ENCODE assay signal across 10 mouse cellular contexts in the genomic region with DNA sequence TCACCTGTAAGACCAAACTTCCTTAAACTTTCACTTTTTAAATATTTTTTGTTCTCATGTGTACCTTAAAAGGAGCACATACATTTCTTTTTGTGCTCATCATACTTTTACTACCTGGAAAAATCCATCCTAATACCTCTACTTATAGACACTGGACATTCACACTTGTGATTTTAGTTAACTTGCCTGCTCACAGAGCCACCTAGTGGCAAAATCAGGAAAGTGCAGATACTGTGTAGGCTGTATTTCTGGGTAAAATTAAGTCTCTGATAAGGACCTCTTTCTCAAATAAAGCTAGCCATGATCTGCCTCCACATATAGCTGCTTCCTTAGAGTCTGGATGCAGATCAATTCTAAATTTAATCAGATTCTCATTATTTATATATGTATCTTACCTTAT.
DNase-seq lines count a peak whose midpoint lies in the region; ATAC-seq and TF ChIP-seq lines count a peak whose summit lies in the region.
"Had no signal": no experiment of that assay in that cellular context is flagged by ENCODE, and none has a peak within 500 bp of the region (broad histone marks: within the 10 kb centered on the region; RNA-seq: fewer than 3 reads in every experiment).

No protein-coding gene starts in this region.

- H3K27me3 ChIP-seq in forebrain, postnatal 0 days (ENCODE audit: insufficient read depth, low read length), result no peaks in the 10 kb centered on the region
- H3K27me3 ChIP-seq: liver, embryonic 15.5 days; stomach, embryonic 15.5 days had no signal

- peak; percentile 5 for DNase-seq in CD4-positive, CD25-positive, alpha-beta regulatory T cell, adult 2 months (ENCODE audit: low read depth, low spot score)
- peak; percentile 23 to 30 for DNase-seq in layer of hippocampus, postnatal 10 days (ENCODE audit: low spot score in 2 of 2)
- no peak for DNase-seq in layer of hippocampus, adult 9-11 months
- peak; percentile 66 for DNase-seq in R1 (ENCODE audit: low read depth, low spot score)
- peak; percentile 64 for DNase-seq in forebrain, postnatal 0 days
- no peak for DNase-seq in T-cell, adult 2 months (ENCODE audit: low spot score)

- 0 out of 2 replicates have a peak overlapping the region, but pooled peaks have one; percentile 10 for H3K27ac ChIP-seq in forebrain, postnatal 0 days (ENCODE audit: low read depth, low read length)
- H3K27ac ChIP-seq: liver, embryonic 15.5 days; stomach, embryonic 15.5 days had no signal

- no peak overlapping the region for H3K4me2 ChIP-seq in forebrain, postnatal 0 days (ENCODE audit: low read depth)
- H3K4me2 ChIP-seq: liver, embryonic 15.5 days; stomach, embryonic 15.5 days had no signal

- H3K9ac ChIP-seq in forebrain, postnatal 0 days, result no peak overlapping the region
- H3K9ac ChIP-seq: liver, embryonic 15.5 days; stomach, embryonic 15.5 days had no signal

- peak; percentile 71 for TF ChIP-seq CTCF in forebrain, postnatal 0 days (IDR thresholded peaks at IDR 0.05; ENCODE audit: low read depth)

- no peaks in the 10 kb centered on the region for H3K36me3 ChIP-seq in forebrain, postnatal 0 days (ENCODE audit: insufficient read depth)
- H3K36me3 ChIP-seq: liver, embryonic 15.5 days; stomach, embryonic 15.5 days had no signal

- H3K9me3 ChIP-seq in forebrain, postnatal 0 days (ENCODE audit: low read length), result no peaks in the 10 kb centered on the region
- H3K9me3 ChIP-seq: liver, embryonic 15.5 days; stomach, embryonic 15.5 days had no signal

- H3K4me3 ChIP-seq in forebrain, postnatal 0 days (ENCODE audit: low read depth, low read length), result no peak overlapping the region
- H3K4me3 ChIP-seq: liver, embryonic 15.5 days; stomach, embryonic 15.5 days had no signal

- no peak for ATAC-seq in CD4-positive, CD25-positive, alpha-beta regulatory T cell, adult 4 months
- no peak for ATAC-seq in forebrain, postnatal 0 days
- ATAC-seq in erythroblast, adult 5-6 weeks (replicated peaks; ENCODE audit: low FRiP score, poor library complexity, severe bottlenecking), result no peak

- no peaks in the 10 kb centered on the region for H3K4me1 ChIP-seq in forebrain, postnatal 0 days (ENCODE audit: insufficient read depth)
- H3K4me1 ChIP-seq: liver, embryonic 15.5 days; stomach, embryonic 15.5 days had no signal

Comparison
In these comparisons a context has a peak if more than half of its experiments do, and no peak if none do; other contexts are left out.
1. DNase-seq: peak in CD4-positive, CD25-positive, alpha-beta regulatory T cell, adult 2 months (single experiment), layer of hippocampus, postnatal 10 days (2 of 2), R1 (single experiment) and forebrain, postnatal 0 days (single experiment); none in layer of hippocampus, adult 9-11 months (single experiment) and T-cell, adult 2 months (single experiment).